Mouse (Mus musculus) liver, embryonic 14.5 days (tissue): ENCODE measurements at regions not wholly inside any gene's neighbourhood (a gene's known extent, or its start where the extent isn't known, plus 50 kb on each side); places are given as distances from the start of the nearest gene placed in this dataset.

Source experiments
- CTCF ChIP-seq: IDR thresholded peaks from 2 replicates; pipeline ENCODE4 v1.5.1; 2016; ENCODE audit warnings: antibody characterized with exemption, low read depth, control low read depth
- EP300 ChIP-seq: IDR thresholded peaks from 2 replicates; pipeline ENCODE4 v1.6.1; 2016; ENCODE audit warnings: antibody characterized with exemption, low read depth

DNA sequence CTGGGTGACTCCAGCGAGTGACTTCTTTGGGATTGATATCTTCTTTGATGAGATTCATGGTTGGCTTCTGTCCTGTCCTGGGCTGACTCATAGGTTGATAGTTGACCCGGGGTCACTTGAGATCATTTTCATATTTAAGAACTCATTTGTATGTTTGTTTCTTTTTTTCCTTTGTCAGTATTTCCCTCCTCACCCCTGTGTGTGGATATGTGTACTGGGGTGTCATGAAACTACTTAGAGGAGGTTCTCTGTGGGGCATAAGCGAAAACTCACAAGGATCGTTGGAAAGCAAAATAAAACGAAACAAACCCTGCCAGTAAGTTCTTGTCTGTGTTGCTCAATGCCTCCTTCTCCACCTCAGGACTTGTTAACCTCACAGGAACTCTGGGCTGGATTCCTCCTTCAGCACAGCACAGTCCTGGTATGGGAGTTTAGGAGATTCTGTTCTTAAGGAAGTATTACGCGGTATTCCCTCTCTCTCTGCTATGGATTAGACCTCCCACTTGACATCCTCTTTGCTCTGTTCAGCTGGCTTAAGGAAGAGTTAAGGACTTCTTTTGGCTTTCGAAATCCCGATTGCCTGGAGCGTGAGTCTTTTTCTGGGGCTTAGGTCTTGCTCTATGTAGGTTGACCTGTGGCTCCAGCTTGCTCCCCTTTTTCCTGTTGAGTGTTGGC is 1243.2 kb upstream of the A1bg start:
- no peak for TF ChIP-seq CTCF
- no peak for TF ChIP-seq EP300
